Mouse (Mus musculus) olfactory bulb, adult 2 months (tissue): Measurements from ENCODE around the gene Gm20479.

Experiments
- CTCF ChIP-seq: fragments of 200-500 bp; IDR thresholded peaks from 2 replicates; pipeline ENCODE4 v1.5.1; 2012; ENCODE audit warnings: low read depth, mild to moderate bottlenecking, low read length, moderate library complexity; ENCODE audit not compliant: insufficient read depth
- POLR2A ChIP-seq: fragments of 200-500 bp; IDR thresholded peaks from 2 replicates; pipeline ENCODE4 v1.6.1; 2012; ENCODE audit warnings: mild to moderate bottlenecking, low read depth, low read length, moderate library complexity; ENCODE audit not compliant: insufficient read depth

DNA sequence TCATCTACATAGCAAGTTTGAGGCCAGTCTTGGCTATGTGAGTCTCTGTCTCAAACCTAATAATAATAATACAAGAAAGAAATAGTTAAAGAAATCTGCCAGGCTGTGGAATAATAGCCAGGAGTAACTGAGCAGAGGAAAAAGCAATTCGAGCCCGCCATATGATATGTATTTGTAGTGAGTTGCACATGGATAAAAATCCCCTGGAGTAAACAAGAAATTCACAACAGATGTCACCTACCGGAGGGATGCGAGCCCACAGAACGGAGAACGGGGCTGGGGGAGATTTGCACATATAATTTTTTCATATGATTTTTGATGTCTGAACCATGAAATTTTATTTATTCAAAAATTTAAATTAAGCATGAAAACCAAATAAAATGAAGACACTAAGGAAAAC is 22.6 kb upstream of the Gm20479 start:
- TF ChIP-seq CTCF, result no peak
- no peak for TF ChIP-seq POLR2A
